Mouse (Mus musculus): ENCODE data around the gene Xrn2. TPM values are rescaled to one million over a fixed set of nuclear protein-coding genes. Genes with fewer than 3 reads are reported as not detected.

Gene Xrn2
- polyA plus RNA-seq (2015; fragmentation: Nextera tagmentation; extraction: Ambion mirVana) = 60.8 and 62.3 TPM in 2 replicates

- peak within 1 kb of the TSS; percentile 86 for H3K9ac ChIP-seq (replicated peaks; ENCODE audit: low read depth)
- peak within 1 kb of the TSS; percentile 95 for H3K27ac ChIP-seq (ENCODE audit: low read length)
Measured at GRCm38 (mm10) chr2:147012623-147013184, at the start of gene Xrn2. Gene Xrn2 (plus strand): TSS chr2:147012996.

GRCm38 (mm10) chr2:146975024-146975423, 37.8 kb upstream of the Xrn2 start:
- Histone ChIP-seq H3K9ac (replicated peaks; ENCODE audit: low read depth) (no peak overlapping the region), H3K9me3 (ENCODE audit: low read length) (no peaks in the 10 kb centered on the region), H3K27me3 (replicated peaks; ENCODE audit: insufficient read depth, low read length) (no peaks in the 10 kb centered on the region), H3K27ac (ENCODE audit: low read length) (no peak overlapping the region), H3K4me1 (ENCODE audit: insufficient read depth, low read depth, low read length) (no peaks in the 10 kb centered on the region), H3K36me3 (ENCODE audit: insufficient read depth, low read length) (no peaks in the 10 kb centered on the region; the same call in 1 of the 2 replicates), H3K4me3 (ENCODE audit: low read depth, low read length) (no peak overlapping the region), H3K4me2 (replicated peaks; ENCODE audit: low read depth, low read length) (no peak overlapping the region)
- WGBS = 70% methylated on average over 3 of the region's 3 CpGs
- ATAC-seq = no peak
- TF ChIP-seq EP300 (IDR thresholded peaks at IDR 0.05) (no peak), CTCF (IDR thresholded peaks at IDR 0.05) (no peak)
- no peak for DNase-seq (ENCODE audit: low spot score)

More at GRCm38 (mm10) chr2:147012623-147013184, at the start of gene Xrn2:
- ATAC-seq = peak; percentile 93
- Histone ChIP-seq H3K36me3 (ENCODE audit: insufficient read depth, low read length) (no peaks in the 10 kb centered on the region), H3K9me3 (ENCODE audit: low read length) (no peaks in the 10 kb centered on the region), H3K27me3 (replicated peaks; ENCODE audit: insufficient read depth, low read length) (no peaks in the 10 kb centered on the region), H3K4me1 (ENCODE audit: insufficient read depth, low read depth, low read length) (peaks cover 9% of the 10 kb centered on the region; the same call in 1 of the 2 replicates), H3K4me3 (ENCODE audit: low read depth, low read length) (peak within 1 kb of the TSS; percentile 91), H3K4me2 (replicated peaks; ENCODE audit: low read depth, low read length) (peak within 1 kb of the TSS; percentile 74)
- TF ChIP-seq EP300 (IDR thresholded peaks at IDR 0.05) (peak; percentile 50; the same call in 1 of the 2 replicates), CTCF (IDR thresholded peaks at IDR 0.05) (no peak)
- DNase-seq (ENCODE audit: low spot score) = peak; percentile 97
- WGBS = under 1% methylated on average over 36 of the region's 37 CpGs

GRCm38 (mm10) chr2:146975453-146976028, 37.3 kb upstream of the Xrn2 start:
- no peak overlapping the region for H3K9ac ChIP-seq (replicated peaks; ENCODE audit: low read depth)
- DNase-seq (ENCODE audit: low spot score) (no peak), ATAC-seq (no peak)
- H3K4me2 ChIP-seq (replicated peaks; ENCODE audit: low read depth, low read length) = no peak overlapping the region
- no peak for TF ChIP-seq EP300 (IDR thresholded peaks at IDR 0.05)
- TF ChIP-seq CTCF (IDR thresholded peaks at IDR 0.05) = no peak
- H3K4me3 ChIP-seq (ENCODE audit: low read depth, low read length) = no peak overlapping the region
- no peaks in the 10 kb centered on the region for H3K4me1 ChIP-seq (ENCODE audit: insufficient read depth, low read depth, low read length)
- no peaks in the 10 kb centered on the region for H3K9me3 ChIP-seq (ENCODE audit: low read length)
- WGBS = 61% methylated on average over 3 of the region's 3 CpGs
- H3K36me3 ChIP-seq (ENCODE audit: insufficient read depth, low read length) = no peaks in the 10 kb centered on the region
- H3K27ac ChIP-seq (ENCODE audit: low read length) = no peak overlapping the region
- H3K27me3 ChIP-seq (replicated peaks; ENCODE audit: insufficient read depth, low read length) = no peaks in the 10 kb centered on the region

- 91% methylated on average over 2 of the region's 2 CpGs for whole genome bisulfite sequencing
- DNase-seq (ENCODE audit: low spot score) = no peak
Measured at GRCm38 (mm10) chr2:146982786-146983185, 30.0 kb upstream of the Xrn2 start.

GRCm38 (mm10) chr2:146984831-146985230, 28.0 kb upstream of the Xrn2 start:
- Histone ChIP-seq H3K36me3 (ENCODE audit: insufficient read depth, low read length) (no peaks in the 10 kb centered on the region), H3K4me2 (replicated peaks; ENCODE audit: low read depth, low read length) (no peak overlapping the region), H3K9ac (replicated peaks; ENCODE audit: low read depth) (no peak overlapping the region), H3K4me3 (ENCODE audit: low read depth, low read length) (no peak overlapping the region), H3K4me1 (ENCODE audit: insufficient read depth, low read depth, low read length) (no peaks in the 10 kb centered on the region), H3K9me3 (ENCODE audit: low read length) (no peaks in the 10 kb centered on the region), H3K27ac (ENCODE audit: low read length) (no peak overlapping the region), H3K27me3 (replicated peaks; ENCODE audit: insufficient read depth, low read length) (no peaks in the 10 kb centered on the region)
- DNase-seq (ENCODE audit: low spot score) (no peak), ATAC-seq (no peak)
- TF ChIP-seq EP300 (IDR thresholded peaks at IDR 0.05) (no peak), CTCF (IDR thresholded peaks at IDR 0.05) (no peak)
- 88% methylated on average over 2 of the region's 2 CpGs for WGBS

More at GRCm38 (mm10) chr2:146982786-146983185, 30.0 kb upstream of the Xrn2 start:
- ATAC-seq = no peak
- Histone ChIP-seq H3K9me3 (ENCODE audit: low read length) (no peaks in the 10 kb centered on the region), H3K4me3 (ENCODE audit: low read depth, low read length) (no peak overlapping the region), H3K27ac (ENCODE audit: low read length) (no peak overlapping the region), H3K36me3 (ENCODE audit: insufficient read depth, low read length) (no peaks in the 10 kb centered on the region), H3K4me1 (ENCODE audit: insufficient read depth, low read depth, low read length) (no peaks in the 10 kb centered on the region), H3K4me2 (replicated peaks; ENCODE audit: low read depth, low read length) (no peak overlapping the region), H3K27me3 (replicated peaks; ENCODE audit: insufficient read depth, low read length) (no peaks in the 10 kb centered on the region), H3K9ac (replicated peaks; ENCODE audit: low read depth) (no peak overlapping the region)
- TF ChIP-seq EP300 (IDR thresholded peaks at IDR 0.05) = no peak
- no peak for TF ChIP-seq CTCF (IDR thresholded peaks at IDR 0.05)

- H3K27me3 ChIP-seq (replicated peaks; ENCODE audit: insufficient read depth, low read length) = no peaks in the 10 kb centered on the region
- 65% methylated on average over 1 of the region's 1 CpGs for WGBS
- no peak for ATAC-seq
- H3K4me1 ChIP-seq (ENCODE audit: insufficient read depth, low read depth, low read length) = no peaks in the 10 kb centered on the region
- DNase-seq (ENCODE audit: low spot score) = no peak
- TF ChIP-seq EP300 (IDR thresholded peaks at IDR 0.05) (no peak), CTCF (IDR thresholded peaks at IDR 0.05) (no peak)
- H3K27ac ChIP-seq (ENCODE audit: low read length) = no peak overlapping the region
- no peaks in the 10 kb centered on the region for H3K36me3 ChIP-seq (ENCODE audit: insufficient read depth, low read length)
- H3K9ac ChIP-seq (replicated peaks; ENCODE audit: low read depth) = no peak overlapping the region
- no peaks in the 10 kb centered on the region for H3K9me3 ChIP-seq (ENCODE audit: low read length)
- no peak overlapping the region for H3K4me3 ChIP-seq (ENCODE audit: low read depth, low read length)
- H3K4me2 ChIP-seq (replicated peaks; ENCODE audit: low read depth, low read length) = no peak overlapping the region
Measured at GRCm38 (mm10) chr2:146985807-146986206, 27.0 kb upstream of the Xrn2 start.

Measured in lung, postnatal 0 days (tissue).